Mouse (Mus musculus) heart, postnatal 36 days (tissue): ENCODE measurements around the gene Cirbp. TPM values are rescaled to one million over a fixed set of nuclear protein-coding genes. Genes with fewer than 3 reads are reported as not detected.

Experiments
- DNase-seq, 2 experiments: peaks; one replicate each; pipeline ENCODE4 v3.0.0; 2021 to 2022
- intact Hi-C: fragments of 180-260 bp; cut with DNase I; formaldehyde crosslinking; loops from one replicate; pipeline ENCODE4 v1.15.1; 2025
- total RNA-seq, 2 experiments: library from RNA; stranded (reverse); gene quantifications; 2 replicates each; pipeline ENCODE4 v1.2.3; 2021

The Cirbp gene
- total RNA-seq = 10 to 100 TPM; 48.2 to 67.0 TPM

DNA sequence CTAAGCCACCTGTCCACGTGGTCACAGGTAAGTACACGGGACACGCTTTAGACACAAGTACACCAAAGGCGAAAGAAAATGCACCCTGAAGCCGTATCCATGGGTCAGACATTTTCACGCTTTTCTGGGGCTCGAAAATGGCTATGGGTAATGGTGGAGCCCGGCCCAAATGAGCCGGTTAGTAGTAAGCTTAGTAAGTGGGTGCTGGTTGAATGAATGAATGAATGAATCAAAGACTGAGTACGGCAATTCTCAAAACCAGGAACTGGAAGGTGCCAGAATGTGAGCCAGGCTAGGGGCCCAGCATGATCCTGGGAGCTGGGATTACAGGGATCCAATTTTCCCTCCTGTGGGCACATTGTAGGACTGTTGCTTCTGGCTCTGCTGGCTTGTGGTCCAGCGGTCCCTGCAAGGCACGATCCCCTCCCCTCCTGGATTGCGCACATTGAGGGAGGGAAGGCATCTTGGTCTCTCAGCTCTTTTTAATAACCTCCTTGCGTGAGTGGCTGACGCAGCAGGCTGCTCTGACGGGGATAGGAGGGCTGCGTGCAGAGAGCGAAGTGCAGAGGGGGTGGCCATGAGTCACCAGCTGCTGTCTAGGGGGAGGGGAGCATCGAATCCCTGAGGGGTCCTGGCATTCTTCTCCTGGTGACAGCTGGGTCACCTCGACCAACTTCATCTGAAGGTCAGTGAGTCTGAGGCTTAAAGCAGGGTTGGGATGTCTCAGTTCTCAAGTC, at the start of gene Cirbp:
Cirbp (plus strand) TSS at position 594 of the 737 bp plus-strand sequence.
- intact Hi-C loops = loop anchor here (1.0 to 2.0 kb wide), 3 partner anchors 17 to 49 kb away; partner anchors contain the start of gene Midn
- peak in 1 of 2 experiments; percentile 18 for DNase-seq

DNA sequence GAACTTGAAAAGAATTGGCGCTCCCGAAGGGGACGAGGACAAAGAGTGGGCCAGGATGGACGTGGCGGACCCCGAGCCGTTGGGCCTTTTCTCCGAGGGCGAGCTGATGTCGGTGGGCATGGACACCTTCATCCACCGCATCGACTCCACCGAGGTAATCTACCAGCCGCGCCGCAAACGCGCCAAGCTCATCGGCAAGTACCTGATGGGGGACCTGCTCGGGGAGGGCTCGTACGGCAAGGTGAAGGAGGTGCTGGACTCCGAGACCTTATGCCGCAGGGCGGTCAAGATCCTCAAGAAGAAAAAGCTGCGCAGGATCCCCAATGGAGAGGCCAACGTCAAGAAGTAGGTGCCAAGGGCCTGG, 49.2 kb upstream of the Cirbp start:
- intact Hi-C loops = loop anchor here (1.0 to 2.0 kb wide), 2 partner anchors 48 to 129 kb away; partner anchors contain the start of gene Cirbp
- peak in 1 of 2 experiments; percentile 52 for DNase-seq

DNA sequence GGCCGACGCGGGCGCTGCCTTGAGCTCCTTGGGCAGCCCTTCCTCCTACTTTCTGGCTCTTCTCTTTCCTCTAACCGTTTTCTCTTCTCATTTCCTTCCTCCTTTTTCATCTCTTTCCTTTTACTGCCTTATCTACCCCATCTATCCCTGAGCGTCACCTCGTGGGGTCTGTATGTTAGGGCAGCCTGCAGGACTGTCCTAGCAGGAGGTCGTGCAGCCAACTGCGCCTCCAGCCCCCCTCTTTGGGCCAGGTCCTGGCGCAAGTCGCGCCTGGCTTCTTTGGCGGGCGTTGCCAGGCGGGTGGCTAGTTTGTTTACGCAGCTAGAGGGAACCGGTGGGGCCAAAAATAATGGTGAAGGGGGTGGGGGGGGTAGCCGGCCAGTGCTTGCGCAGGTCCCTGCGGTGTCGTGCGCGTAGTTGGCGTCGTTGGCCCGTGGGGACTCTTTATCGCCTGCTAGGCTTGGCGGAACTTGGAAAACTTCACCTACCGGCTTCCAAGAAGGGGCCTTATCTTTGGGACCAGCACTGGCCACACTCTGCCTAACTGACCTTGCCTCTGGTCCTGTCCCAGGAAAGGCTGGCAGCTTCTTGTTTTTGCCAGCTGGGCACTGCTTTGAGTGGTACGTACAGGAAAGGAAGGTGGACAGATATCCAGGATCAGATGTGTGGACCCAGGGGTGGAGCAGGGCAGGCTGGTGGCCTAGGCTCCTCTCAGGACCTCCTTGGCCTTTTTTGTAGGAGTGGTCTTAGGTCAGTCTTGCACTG, 48.7 kb upstream of the Cirbp start:
- DNase-seq = peak; percentile 68 to 78
- intact Hi-C loops = loop anchor here (1.0 to 2.0 kb wide), 2 partner anchors 48 to 130 kb away; partner anchors contain the start of gene Cirbp

DNA sequence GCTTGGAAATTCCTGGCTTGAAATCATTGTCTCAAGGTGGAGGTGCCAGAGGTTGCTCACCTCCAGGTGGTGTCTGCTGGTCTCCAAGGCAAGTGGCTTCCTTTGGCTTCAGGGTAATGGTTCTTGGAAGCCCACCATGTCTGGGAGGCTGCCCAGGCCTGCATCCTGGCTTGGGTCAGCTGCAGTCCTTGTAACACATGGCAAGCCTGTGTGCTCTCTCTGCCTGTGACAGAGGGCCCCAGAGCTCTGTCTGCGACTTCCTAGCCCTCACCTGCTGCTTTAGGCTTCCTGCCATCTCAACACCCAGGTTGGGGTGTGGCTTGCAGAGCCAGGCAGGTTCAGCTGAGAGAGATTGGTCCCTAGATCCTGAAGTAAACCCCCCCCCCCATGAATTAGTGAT, 48.0 kb upstream of the Cirbp start:
- no peak for DNase-seq
- intact Hi-C loops = loop anchor here (2.0 kb wide), 1 partner anchor 47 kb away; the partner anchor contains the start of gene Cirbp

DNA sequence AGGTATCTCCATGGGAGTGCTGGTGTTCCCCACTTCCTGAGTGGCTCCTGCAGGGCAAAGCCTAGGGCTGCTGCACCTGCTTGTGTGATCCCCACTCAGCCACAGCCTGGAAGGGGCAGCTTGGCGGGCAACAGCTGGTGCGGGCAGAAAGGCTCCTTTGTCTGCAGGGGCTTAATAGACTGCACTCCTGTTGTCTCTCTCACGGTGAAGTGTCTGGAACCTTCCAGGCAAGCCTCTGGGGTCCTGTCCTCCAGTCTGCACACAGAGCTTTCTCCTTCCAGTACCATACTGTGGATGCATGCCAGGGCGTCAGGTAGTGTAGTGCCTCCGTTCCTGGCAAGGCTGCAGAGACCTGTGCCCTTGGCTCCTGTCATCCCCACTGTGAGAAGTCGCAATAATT, 47.2 kb upstream of the Cirbp start:
- no peak for DNase-seq
- intact Hi-C loops = no loop called here

DNA sequence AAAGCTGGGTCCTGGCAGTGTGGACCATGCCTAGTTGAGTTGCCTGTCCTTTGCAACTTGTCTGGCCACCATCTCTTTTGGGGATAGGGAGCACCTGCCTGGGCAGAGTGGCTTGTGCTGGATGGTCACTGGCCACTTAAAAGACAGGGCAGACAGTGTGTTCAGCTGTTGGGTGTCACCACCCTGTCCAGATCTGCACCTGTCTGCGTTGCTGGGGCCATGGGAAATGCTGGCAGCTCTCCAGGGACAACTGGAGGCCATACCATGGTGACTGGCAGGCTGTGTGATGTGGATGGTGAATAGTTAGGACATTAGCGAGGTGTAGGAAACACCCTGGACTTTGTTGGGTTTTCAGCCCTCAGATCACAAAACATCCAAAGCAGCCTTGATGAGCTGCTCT, 45.6 kb upstream of the Cirbp start:
- intact Hi-C loops = no loop called here
- no peak for DNase-seq

DNA sequence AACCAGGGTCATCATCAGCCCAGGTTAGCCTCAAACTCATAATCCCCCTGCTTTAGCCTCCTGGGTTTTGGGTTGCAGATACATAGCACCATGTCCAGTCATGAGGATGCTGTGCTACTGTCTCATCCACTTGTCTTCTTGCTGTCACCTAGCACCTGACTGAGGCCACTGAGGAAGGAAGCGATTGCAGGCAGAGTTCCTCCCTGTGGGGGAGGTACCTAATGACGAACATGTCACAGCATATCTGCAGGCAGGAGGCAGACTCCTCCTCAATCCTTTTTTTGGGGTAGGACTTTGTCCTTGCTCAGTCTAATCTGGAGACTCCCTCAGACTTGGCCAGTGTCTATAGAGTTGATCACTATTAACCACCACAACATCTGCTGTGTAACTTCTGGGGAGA, 44.1 kb upstream of the Cirbp start:
- no peak for DNase-seq
- intact Hi-C loops = no loop called here

DNA sequence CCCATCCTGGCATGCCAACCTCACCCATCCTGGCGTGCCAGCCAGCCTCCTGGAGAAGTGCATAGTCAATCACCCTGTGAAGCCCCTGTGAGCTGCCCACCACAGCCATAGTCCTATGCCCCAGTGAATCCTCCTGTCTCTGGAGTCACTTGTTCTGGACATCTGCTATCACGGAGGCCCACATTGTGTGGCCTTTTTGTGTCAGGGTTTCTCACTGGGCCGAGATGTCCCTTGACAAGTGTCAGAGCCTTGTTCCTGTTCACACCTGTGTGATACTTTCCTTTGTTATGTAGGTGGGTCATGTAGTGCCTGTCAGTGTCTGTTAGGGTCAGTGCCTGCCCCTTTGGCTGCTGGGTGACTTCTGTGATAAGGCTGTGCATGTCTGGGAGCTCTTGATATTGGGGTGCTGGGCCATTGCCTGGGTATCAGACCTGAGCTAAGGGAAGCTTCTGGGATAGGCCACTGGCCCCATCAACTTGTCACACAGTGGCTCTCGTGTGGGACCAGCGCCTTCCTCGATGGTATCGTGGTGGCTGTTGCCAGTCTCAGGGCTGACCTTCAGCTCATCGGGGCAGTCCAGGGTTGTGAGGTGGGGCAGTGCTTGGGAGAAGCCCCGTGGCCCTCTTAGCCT, 41.7 kb upstream of the Cirbp start:
- DNase-seq = no peak
- intact Hi-C loops = loop anchor here (2.0 kb wide), 1 partner anchor 15 kb away; the partner anchor contains the start of gene Atp5d

DNA sequence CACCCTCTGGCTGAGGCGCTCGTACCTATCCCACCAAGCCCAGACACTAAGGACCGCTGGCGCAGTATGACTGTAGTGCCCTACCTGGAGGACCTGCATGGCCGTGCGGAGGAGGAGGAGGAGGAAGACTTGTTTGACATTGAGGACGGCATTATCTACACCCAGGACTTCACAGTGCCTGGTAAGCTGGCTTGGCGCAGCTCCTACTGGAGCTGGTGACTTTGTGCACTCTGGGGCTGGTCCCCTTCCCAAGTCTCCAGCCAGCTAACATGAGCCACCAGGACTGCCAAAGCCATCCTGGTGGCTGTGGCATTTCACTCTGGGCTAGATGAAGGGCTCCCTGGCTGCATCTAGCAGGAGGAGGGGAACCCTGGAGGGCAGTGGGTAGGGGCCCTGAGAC, 37.9 kb upstream of the Cirbp start:
- no peak for DNase-seq
- intact Hi-C loops = loop anchor here (5.0 kb wide), 1 partner anchor 161 kb away; no protein-coding TSS in a partner anchor

DNA sequence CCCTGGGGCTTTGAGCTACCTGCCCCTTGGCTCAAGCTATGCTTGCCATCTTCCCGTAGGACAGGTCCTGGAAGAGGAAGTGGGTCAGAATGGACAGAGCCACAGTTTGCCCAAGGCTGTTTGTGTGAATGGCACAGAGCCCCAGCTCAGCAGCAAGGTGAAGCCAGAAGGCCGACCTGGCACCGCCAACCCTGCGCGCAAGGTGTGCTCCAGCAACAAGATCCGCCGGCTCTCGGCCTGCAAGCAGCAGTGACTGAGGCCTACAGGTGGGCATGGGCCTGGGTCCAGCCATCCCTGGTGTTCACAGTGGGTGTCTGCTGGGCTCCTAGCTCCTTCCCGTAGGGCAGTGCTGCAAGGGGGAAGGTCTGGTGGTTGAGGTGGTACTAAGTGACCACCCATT, 35.9 kb upstream of the Cirbp start:
- intact Hi-C loops = loop anchor here (5.0 kb wide), 1 partner anchor 163 kb away; no protein-coding TSS in a partner anchor
- DNase-seq = no peak

DNA sequence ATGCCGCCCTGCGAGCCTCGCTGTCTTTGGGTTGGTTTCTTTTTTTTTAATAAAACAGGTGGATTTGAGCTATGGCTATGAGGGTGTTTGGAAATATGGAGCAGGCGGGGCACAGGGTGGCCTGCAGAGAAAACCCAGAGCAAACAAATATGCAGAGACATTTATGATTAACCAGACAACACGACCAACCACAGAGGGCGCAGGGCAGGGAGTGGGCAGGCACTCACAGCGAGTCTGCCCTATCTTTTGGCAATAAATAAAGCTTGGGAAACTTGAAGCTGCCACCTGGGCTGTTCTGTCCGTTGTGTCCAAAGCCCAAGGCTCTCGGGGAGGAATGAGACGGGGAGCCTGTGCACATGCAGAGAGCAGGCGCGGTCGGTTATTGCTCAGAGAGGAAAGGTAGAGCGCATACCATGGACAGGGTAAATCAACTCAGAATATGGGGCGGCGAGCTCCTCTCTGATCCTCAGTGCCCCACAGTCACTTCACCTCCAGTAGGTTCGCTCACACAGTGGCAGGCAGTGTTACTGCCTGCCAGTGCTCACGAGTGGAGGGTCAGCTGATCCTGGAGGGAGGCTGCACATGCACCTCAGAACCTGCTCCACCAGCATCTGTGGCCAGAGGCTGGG, 35.3 kb upstream of the Cirbp start:
- DNase-seq = no peak
- intact Hi-C loops = no loop called here

DNA sequence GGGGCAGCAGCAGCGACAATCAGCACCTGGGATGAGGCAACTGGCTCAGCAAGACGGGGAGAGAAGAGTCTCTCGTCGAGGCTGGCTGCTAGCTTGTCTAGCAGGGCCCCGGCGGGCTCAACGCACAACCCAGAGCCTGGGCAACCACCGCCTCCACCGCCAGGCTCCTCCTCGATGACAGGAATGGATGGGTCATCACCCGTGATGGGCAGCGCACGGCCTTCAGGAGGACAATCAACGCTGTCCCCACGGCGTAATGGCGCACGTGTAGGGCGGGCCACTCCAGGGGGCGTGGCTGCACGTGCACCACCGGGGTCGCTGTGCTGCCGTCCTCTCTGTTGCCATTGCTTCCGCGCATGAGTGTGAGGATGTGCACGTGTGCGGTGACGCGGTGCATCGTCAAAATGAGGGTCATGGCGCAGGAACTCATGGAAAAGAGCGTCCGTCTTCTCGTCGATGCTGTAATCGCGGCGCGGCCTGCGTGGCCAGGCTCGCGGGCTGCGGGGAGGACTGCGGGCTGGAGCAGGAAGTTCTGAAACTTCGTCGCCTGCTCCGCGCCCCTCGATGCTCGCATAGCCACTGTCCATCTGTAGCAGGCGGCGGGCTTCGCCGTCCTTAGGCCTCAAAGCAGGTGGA, 34.4 kb upstream of the Cirbp start:
- no peak for DNase-seq
- intact Hi-C loops = no loop called here

DNA sequence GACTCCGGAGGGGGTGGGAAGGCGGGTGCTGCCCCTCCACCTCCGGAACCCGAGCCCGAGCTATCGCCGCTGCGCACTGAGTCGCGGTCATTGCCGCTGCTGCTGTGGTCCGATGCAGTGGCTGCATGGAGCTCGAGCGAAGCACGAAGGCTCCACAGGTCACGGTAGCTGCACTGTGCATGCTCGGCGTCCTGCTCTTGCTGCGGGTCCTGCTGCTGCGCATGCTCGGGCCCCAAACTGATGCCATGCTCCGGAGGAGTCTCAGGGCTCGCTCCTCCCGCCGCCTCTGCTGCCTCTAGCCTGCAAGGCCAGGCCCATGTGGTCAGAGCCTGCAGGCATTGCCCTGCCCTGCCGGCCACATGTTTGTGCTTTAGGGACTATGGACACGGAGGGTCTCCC, 33.8 kb upstream of the Cirbp start:
- DNase-seq = no peak
- intact Hi-C loops = no loop called here

DNA sequence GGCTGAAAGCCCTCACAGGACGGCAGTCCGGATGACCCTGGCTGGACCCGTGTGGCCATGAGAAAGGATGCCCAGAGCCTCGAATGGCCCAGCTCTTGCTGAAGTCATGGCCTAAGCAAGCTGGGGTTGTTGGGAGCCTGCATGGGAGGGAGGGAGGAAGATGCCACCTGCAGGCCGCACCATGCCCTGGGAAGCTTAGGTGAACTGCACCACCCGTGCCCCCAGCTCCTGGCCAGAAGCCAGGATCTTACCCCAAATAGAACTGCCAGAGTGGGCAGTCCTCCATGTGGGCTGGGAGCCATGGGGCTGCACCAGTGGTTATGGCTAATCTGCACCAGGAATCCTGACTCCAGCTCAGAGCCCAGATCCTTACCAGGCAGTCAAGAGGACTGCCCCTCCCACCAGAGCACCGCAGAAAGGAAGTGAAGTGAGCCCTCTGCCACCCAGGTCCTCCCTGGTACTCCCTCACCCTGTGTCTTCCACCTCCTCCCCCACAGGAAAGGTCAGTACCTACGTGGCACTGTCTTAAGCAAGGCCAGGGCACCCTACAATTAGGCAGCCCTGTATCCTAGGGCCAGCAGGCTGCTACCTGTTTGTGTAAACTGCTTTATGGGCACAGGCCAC, 32.4 kb upstream of the Cirbp start:
- peak; percentile 56 to 64 for DNase-seq
- intact Hi-C loops = no loop called here

DNA sequence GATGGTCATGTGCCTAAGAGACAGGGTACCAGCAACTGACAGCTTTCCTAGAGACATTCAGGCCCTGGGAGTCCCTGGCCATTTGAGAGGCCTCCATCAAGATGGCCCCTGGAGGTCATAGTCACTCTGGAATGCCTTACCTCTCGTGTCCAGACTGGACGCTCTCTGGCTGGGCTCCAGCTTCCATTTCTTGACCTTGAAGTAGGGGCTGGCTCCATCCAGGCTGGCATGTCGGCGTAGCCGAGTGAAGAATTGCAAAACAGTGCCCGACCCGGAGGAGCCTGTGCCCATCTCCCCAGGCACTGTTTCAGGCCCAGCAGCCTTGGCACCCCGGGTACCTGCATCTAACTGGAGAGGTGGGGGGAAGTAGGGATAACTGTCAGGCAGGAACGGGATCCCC, 31.4 kb upstream of the Cirbp start:
- no peak for DNase-seq
- intact Hi-C loops = no loop called here

DNA sequence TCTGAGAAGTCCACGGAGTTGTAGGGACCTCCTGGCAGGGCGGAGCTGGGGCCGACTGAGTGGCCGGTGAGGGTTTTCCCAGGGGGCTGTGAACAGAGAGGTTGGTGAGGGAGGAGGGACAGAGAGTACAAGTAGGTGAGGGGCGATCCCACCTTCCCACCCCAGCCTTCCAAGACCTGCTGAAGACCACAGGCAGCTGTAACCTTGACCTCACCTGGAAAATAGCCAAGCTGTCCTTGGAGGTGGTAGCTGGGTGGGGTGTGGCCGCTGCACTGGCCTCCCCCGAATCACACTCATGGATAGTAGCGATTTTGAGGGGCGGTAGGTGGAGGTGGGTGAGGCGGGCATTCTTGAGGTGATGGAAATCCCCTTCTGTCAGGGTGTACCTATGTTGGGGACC, 30.6 kb upstream of the Cirbp start:
- no peak for DNase-seq
- intact Hi-C loops = no loop called here

DNA sequence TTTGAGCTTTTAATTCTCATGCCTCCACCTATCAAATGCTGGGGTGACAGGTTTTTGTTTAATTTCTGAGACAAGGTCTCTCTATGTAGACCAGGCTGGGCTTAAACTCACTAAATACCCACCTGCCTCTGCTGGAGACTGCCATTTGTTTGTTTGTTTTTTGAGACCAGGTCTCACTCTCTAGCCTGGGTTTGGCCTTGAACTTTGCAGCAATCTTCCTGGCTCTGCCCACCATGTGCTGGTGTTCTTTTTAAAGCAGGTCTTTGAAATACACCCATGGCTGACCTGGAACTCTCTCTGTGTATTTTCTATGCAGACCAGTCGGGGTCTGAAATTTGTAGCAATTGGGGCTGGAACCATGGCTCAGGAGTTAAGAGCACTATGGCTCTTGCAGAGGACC, 30.1 kb upstream of the Cirbp start:
- DNase-seq = no peak
- intact Hi-C loops = no loop called here

DNA sequence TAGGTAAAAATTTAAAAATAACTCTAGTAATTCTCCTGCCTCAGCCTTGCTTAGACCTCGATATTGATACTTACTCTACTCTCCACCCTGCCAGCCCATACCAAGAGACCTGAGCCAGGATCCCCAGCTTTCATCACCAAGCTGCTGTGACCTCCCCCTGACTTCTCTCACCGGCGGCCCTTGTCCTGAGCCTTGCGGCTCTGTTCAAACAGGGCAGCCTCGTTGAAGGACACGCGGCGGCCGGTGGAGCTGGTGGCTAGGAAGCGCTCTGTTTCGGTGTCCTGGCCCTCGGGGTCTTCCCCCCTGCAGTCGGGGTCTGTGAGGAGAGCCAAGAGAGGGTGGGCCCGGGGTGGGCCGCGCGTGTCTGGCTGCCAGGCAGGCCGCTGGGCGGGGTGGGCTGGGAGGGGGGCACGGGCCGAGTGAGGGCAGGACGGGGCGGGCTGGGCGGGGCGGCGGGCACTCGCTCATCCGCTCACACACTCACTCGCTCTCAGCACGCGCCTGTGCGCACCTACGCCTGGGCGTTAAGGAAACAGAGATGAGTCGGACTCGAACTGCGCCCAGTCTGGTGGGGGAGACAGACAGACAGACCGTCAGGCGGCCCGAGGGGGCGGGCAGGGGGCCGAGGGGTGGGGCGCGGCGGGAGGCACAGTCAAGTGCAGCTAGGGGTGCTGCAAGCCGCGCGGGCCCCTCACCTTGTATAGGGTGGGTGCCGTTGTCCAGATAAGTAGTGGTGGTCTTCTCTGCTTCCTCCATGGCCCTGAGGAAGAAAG, 29.4 kb upstream of the Cirbp start:
- intact Hi-C loops = no loop called here
- no peak for DNase-seq
